Mouse (Mus musculus) spleen, adult 18-20 months (tissue): ENCODE data around the gene Podnl1.

Experiments
- DNase-seq, 2 experiments: peaks; one replicate each; pipeline ENCODE4 v3.0.0; 2022; ENCODE audit warnings: mixed read lengths in 2 of 2

Gene Podnl1

GRCm38 (mm10) chr8:84125656-84126055, at the start of gene Podnl1:
Podnl1 (plus strand) TSS chr8:84125989.
- no peak for DNase-seq

DNA sequence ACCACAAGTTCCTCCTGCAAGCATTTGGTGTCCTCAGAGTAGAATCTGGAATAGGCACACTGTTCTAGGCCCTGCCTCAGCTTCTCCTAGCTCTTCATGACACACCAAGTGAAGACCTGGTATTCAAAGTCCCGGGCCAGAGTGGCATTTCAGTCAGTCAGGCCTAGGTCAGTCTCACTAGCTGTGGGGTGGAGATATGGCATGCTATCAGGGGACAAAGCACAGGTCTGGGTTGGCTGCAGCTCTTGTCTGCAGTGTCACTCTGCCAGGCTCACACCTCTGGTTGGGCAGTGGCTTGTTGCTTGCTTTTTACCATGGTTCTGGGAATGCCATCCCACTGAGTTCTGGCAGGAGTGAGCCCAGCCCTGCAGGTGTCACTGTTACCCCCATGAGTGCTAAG, 49.4 kb upstream of the Podnl1 start:
- no peak for DNase-seq

DNA sequence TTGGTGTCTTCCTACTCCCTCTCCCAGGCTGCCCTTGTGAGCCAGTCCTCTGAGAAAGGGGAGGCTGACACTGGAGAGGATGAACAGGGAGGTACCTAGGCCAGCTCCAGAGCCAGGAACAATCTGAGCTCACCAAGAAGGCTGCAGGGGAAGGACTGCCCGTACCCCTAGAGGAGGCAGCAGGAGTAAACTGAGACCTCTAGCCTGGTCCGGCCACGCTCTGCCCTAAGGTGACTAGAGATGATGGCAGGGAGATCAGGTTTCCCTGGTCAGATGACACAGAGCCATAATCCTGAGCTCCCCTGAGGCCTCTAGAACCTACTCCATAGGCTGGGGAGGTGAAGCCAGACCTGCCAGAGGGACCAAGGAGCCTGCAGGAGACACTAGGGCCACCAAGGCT, 48.9 kb upstream of the Podnl1 start:
- DNase-seq = no peak

- no peak for DNase-seq
Observed at GRCm38 (mm10) chr8:84079206-84079605, 46.6 kb upstream of the Podnl1 start.

DNA sequence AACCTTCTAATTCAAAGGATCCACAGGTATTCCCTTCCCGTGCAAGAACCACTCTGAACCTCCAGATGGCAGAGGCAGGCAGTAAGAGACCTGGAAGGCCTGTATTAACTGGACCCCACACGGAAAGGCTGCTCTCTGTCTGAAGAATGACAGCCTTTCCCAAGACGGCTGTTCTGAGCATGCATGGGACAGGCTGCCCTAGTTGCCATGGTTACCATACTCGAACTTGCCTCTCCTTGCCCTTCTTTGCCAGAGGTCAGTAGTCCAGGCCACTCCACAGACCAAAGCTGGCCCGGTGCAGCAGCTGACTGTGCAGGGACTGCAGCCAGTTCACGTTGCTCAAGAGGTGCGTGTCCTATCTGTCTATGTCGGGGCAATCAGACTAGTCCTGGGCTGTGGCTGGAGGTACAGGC, 42.0 kb upstream of the Podnl1 start:
- DNase-seq = no peak

GRCm38 (mm10) chr8:84084341-84085115, 41.3 kb upstream of the Podnl1 start:
- no peak for DNase-seq

GRCm38 (mm10) chr8:84087156-84087555, 38.6 kb upstream of the Podnl1 start:
- no peak for DNase-seq

GRCm38 (mm10) chr8:84087821-84088220, 38.0 kb upstream of the Podnl1 start:
- no peak for DNase-seq

- DNase-seq = no peak
Observed at GRCm38 (mm10) chr8:84089277-84089676, 36.5 kb upstream of the Podnl1 start.

GRCm38 (mm10) chr8:84090585-84090984, 35.2 kb upstream of the Podnl1 start:
- no peak for DNase-seq

- DNase-seq = no peak
Observed at GRCm38 (mm10) chr8:84096061-84096460, 29.7 kb upstream of the Podnl1 start.

DNA sequence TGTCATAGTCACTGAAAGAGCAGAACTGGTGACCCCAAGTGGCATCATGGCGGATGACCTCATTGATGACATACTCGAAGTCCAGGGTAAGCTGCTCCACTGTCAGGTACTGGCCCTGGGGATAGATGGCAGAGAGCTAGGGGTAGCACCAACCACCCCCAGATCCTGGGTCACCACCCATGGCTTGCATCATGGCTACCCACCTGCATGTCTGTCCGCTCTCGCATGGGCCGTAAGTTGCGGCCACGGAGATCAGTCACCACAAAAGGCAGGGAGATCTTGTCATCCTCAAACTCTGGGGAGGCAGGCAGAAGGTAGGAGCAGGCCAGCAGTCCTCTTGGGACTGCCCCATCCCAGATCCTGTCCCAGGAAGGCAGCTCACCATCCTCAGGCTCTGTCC, 27.4 kb upstream of the Podnl1 start:
- DNase-seq = no peak

DNA sequence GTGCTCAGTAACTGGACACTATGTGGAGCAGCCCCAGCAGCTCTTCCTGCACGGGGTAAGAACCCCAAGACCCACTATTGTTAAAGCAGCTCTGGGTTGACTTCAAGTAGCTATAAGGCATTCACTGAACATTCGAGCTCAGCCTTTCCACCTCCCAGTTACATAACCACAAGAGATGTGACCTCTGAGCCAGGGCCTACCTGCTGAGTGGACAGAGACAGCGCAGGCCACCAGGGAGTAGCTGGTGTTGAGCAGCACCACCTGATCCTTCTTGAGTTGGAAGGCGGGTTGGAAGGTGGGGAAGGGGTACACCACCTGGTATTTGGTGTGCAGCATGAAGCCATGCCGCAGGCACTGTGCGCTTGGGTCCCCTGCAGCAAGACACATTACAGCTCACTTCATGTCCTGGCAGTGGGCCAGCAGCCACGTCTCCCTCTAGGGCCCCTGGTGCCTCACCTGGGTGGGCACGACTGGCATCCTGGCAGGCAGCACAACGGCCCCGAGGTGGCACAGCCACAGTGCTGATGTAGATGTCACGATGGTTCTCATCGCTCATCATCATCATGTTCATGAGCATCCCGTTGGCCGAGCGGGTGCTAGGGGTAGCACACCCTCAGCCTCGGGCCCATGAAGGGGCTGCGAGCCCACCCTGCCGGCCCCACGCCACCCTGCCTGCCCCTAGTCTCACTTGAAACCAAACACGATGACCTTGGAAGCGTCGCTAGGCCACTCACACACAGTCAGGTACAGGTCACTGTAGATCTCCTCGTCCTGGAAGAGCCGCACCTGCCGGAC, 24.1 kb upstream of the Podnl1 start:
- DNase-seq = no peak

DNA sequence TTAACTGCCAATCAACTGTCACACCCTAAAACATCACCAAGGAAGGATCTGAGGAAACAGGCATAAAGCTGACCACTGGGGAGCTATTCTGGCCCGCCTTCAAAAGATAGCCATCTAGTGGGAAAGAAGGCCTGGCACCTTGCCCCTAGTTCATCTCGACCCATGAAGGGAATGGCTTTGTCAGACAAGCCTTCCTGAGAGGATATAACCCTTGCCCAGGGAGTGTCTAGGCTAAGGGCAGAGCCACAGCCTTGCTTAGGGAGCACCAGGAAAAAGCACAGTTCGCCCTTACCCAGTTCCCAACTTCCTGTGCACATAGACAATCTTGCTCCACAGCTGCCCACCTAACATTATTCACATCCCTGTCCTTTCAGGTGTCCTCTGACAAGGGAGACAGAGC, 22.2 kb upstream of the Podnl1 start:
- DNase-seq = no peak

GRCm38 (mm10) chr8:84104221-84104620, 21.6 kb upstream of the Podnl1 start:
- DNase-seq = peak; percentile 64 to 69

- peak; percentile 94 to 96 for DNase-seq
Observed at GRCm38 (mm10) chr8:84104697-84105609, 20.8 kb upstream of the Podnl1 start, which contains the start of gene Dcaf15. Dcaf15 (minus strand) TSS chr8:84104768.

DNA sequence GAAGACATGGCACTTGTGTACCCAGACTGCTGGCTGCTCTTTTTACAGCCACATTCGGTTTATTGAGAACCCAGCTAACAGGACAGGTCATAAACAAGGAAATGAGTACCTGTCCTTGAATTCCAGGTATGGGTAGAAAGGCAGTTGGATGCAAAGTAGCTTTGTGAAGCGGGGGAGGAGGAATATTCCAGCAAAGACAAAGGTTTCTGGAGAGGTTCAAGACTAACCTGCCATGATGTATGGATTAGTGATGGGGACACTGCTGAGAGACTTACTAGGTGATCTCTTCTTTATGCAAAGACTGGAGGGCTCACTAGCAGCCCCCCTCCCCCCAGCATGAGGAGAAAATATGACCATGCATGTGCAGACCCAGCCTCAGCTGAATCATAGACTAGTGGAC, 20.1 kb upstream of the Podnl1 start:
- DNase-seq = no peak

DNA sequence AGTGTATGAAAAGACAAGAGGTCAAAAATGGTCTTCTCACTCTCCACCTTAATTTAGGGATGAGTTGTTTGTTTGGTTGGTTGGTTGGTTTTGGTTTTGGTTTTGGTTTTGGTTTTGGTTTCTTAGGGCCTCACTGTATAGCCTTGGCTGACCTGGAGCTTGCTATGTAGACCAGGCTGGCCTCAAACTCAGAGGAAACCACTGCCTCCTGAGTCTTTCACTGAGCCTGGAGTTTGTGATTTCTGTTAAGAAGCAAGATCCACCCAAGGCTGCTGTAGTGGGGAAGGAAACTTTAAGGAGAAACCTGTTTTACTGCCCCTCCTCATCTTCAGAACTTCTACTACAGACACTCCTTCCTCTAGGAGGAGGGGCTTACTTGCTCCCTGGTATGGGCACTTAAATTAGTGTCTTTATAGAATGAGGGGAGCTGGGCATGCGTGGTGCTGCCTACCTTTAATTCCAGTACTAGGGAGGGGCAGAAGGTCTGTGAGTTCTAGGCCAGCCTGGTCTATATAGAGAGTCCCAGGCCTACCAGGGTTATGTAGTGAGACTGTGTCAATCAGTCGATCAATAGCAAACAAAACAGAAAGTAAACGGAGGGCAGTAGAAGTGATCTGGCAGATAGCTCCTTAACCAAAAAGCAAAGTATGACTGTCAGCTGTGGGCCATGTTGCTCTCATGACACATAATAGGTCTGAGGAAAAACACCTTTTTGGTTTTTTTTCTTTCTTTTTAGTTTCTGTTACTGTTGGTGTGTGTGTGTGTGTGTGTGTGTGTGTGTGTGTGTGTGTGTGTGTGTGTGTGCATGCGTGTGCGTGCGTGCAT, 19.4 kb upstream of the Podnl1 start:
- DNase-seq = no peak

DNA sequence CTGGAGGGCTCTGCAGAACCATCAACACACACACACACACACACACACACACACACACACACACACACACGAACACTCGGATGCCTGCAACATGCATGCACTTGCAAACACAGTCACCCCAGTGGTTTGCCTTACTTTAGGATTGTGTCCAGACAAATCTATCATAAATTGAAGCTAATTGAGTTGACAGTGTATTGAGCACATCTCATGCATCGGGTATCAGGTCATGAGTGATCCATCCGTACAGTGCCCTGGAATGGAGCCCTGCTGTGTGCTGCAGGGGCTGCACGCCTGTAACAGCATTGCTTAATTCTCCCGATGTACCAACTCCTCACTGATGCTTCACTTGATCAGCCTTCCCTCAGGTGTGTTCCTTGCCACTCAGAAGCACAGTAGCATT, 10.1 kb upstream of the Podnl1 start:
- DNase-seq = no peak

GRCm38 (mm10) chr8:84122151-84122550, 3.6 kb upstream of the Podnl1 start:
- no peak for DNase-seq

GRCm38 (mm10) chr8:84126742-84127141, 953 bp downstream of the Podnl1 start:
- no peak for DNase-seq
